Mouse (Mus musculus) myocyte (in vitro differentiated cells): ENCODE results near the gene Klhl8.

ENCODE experiments used
- E2F4 ChIP-seq: IDR thresholded peaks from one replicate; pipeline ENCODE4 v1.6.1; 2011; ENCODE audit warnings: mild to moderate bottlenecking, control low read depth, moderate library complexity; ENCODE audit not compliant: insufficient read depth
- MAX ChIP-seq: IDR thresholded peaks from one replicate; pipeline ENCODE4 v1.6.1; 2011; ENCODE audit warnings: low read depth, mild to moderate bottlenecking, control low read depth
- MYOD1 ChIP-seq, 3 experiments: IDR thresholded peaks; one replicate each; pipeline ENCODE4 v1.6.1; 2011; ENCODE audit warnings: control low read depth in 2 of 3, low read depth in 2 of 3, mild to moderate bottlenecking in 2 of 3, moderate library complexity in 1 of 3; ENCODE audit not compliant: insufficient read length in 2 of 3, control insufficient read depth in 1 of 3
- MYOG ChIP-seq, 3 experiments: IDR thresholded peaks; one replicate each; pipeline ENCODE4 v1.6.1; 2011; ENCODE audit warnings: control low read depth in 2 of 3, low read depth in 2 of 3, mild to moderate bottlenecking in 2 of 3; ENCODE audit not compliant: insufficient read length in 2 of 3, control insufficient read depth in 1 of 3, insufficient read depth in 1 of 3
- POLR2A ChIP-seq: IDR thresholded peaks from one replicate; pipeline ENCODE4 v1.6.1; 2011; ENCODE audit warnings: low read depth, mild to moderate bottlenecking, control low read depth, moderate library complexity; ENCODE audit not compliant: insufficient read length
- POLR2AphosphoS2 ChIP-seq: IDR thresholded peaks from one replicate; pipeline ENCODE4 v1.6.1; 2011; ENCODE audit warnings: low read depth, control low read depth; ENCODE audit not compliant: insufficient read length
- REST ChIP-seq: IDR thresholded peaks from one replicate; pipeline ENCODE4 v1.6.1; 2011; ENCODE audit warnings: mild to moderate bottlenecking, control low read depth, moderate library complexity; ENCODE audit not compliant: insufficient read depth, insufficient read length
- SRF ChIP-seq: IDR thresholded peaks from one replicate; pipeline ENCODE4 v1.6.1; 2011; ENCODE audit warnings: low read depth; ENCODE audit not compliant: control insufficient read depth, insufficient read length
- TCF12 ChIP-seq: IDR thresholded peaks from one replicate; pipeline ENCODE4 v1.6.1; 2011; ENCODE audit warnings: mild to moderate bottlenecking, control low read depth; ENCODE audit not compliant: poor library complexity, insufficient read depth, severe bottlenecking
- USF1 ChIP-seq: IDR thresholded peaks from one replicate; pipeline ENCODE4 v1.6.1; 2011; ENCODE audit warnings: low read depth, mild to moderate bottlenecking, control low read depth, moderate library complexity

DNA sequence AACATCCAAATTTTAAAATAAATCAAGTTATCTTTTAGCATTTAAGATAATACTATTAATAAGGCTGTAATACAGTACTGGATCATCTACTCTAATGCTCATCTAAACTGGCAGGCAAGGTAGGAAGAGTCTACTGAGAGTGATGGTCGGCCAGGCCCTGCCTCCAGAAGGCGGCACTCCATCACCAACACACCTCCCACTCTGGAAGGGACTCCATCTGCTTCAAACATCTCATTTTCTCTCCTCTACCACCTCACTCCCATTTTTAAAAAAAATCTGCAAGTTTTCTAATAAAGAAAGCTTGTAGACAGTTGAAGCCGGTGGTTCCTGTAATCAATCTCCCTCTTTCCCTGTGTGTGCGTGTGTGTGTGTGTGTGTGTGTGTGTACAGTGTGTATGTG lies 3.2 kb downstream of the Klhl8 start:
- TF ChIP-seq SRF = no peak
- TF ChIP-seq MAX = no peak
- TF ChIP-seq POLR2A = no peak
- TF ChIP-seq MYOD1 (IDR thresholded peaks at IDR 0.05; ENCODE audit: control insufficient read depth in 1 of 3, insufficient read length in 2 of 3, low read depth in 2 of 3) = no peak
- TF ChIP-seq MYOG (IDR thresholded peaks at IDR 0.05; ENCODE audit: control insufficient read depth in 1 of 3, insufficient read depth in 1 of 3, insufficient read length in 2 of 3, low read depth in 2 of 3) = no peak
- no peak for TF ChIP-seq POLR2AphosphoS2
- no peak for TF ChIP-seq TCF12
- TF ChIP-seq USF1 = no peak
- TF ChIP-seq E2F4 = no peak
- TF ChIP-seq REST = no peak
